Comparison of ENCODE assay signal across 8 mouse cellular contexts in the genomic region with DNA sequence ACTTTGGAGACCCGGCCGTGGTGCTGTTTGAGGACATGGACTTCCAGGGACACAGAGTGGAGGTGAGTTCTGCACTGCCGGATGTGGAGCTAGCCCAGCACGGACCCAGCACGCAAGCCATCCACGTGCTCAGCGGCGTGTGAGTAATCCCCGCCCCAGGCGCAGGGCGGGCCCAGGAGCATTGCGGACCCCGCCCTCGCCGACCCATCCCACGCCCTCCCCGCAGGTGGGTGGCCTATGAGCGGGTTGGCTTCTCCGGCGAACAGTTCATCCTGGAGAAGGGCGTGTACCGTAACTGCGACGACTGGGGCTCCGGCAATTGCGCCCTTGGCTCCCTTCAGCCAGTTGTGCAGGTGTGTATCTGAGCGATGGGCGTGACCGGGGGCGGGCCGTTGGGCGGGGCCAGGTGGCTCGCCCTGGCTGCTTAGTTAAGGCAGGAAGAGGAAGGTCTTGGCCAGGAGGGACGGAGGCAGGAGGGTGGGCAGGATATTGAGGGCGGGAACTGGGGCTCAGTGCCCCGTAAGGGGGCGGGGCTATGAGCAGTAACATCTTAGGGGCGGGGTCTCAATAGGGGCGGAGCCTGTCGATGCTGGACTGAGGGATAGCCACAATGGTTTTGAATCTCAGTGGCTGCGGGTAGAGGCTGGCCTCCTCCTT. TPM values are rescaled to one million over a fixed set of nuclear protein-coding genes. Genes with fewer than 3 reads are reported as not detected.
DNase-seq lines count a peak whose midpoint lies in the region; ATAC-seq lines count a peak whose summit lies in the region.

No protein-coding gene starts in this region.

- peak; percentile 83 for ATAC-seq in heart, embryonic 12.5 days (ENCODE audit: insufficient number of reproducible peaks, low FRiP score)
- peak; percentile 90 for ATAC-seq in kidney, embryonic 16.5 days (ENCODE audit: low FRiP score, low TSS enrichment)
- ATAC-seq in liver, embryonic 12.5 days, result peak; percentile 87
- peak; percentile 94 for ATAC-seq in stomach, embryonic 14.5 days (ENCODE audit: insufficient number of reproducible peaks, insufficient read depth, low FRiP score, low read depth)

- peak overlapping the region; percentile 90 for H3K4me2 ChIP-seq in heart, embryonic 12.5 days
- peak overlapping the region; percentile 72 for H3K4me2 ChIP-seq in kidney, embryonic 16.5 days (replicated peaks; ENCODE audit: low read depth, low read length)
- H3K4me2 ChIP-seq in liver, embryonic 12.5 days, result peak overlapping the region; percentile 71
- peak overlapping the region; percentile 75 for H3K4me2 ChIP-seq in stomach, embryonic 14.5 days (replicated peaks; ENCODE audit: low read depth, low read length)

- H3K4me3 ChIP-seq in heart, embryonic 12.5 days, result peak overlapping the region; percentile 46
- peak overlapping the region; percentile 46 for H3K4me3 ChIP-seq in kidney, embryonic 16.5 days (ENCODE audit: low read length)
- peak overlapping the region; percentile 44 for H3K4me3 ChIP-seq in liver, embryonic 12.5 days
- H3K4me3 ChIP-seq in stomach, embryonic 14.5 days (ENCODE audit: low read depth, low read length), result peak overlapping the region; percentile 33

- peak overlapping the region; percentile 32 for H3K9ac ChIP-seq in heart, embryonic 12.5 days
- H3K9ac ChIP-seq in kidney, embryonic 16.5 days (replicated peaks; ENCODE audit: low read length), result peak overlapping the region; percentile 48; the same call in 1 of the 2 replicates
- peak overlapping the region; percentile 5; the same call in 1 of the 2 replicates for H3K9ac ChIP-seq in liver, embryonic 12.5 days
- H3K9ac ChIP-seq in stomach, embryonic 14.5 days (replicated peaks; ENCODE audit: low read depth, low read length), result no peak overlapping the region

- peaks cover 32% of the 10 kb centered on the region for H3K27me3 ChIP-seq in heart, embryonic 12.5 days (replicated peaks)
- 0 out of 2 replicates have a peak, but pooled peaks cover 7% of the 10 kb centered on the region for H3K27me3 ChIP-seq in kidney, embryonic 16.5 days (ENCODE audit: insufficient read depth, low read length)
- H3K27me3 ChIP-seq in liver, embryonic 12.5 days (replicated peaks), result peaks cover 29% of the 10 kb centered on the region
- H3K27me3 ChIP-seq in stomach, embryonic 14.5 days (ENCODE audit: control insufficient read depth, insufficient read depth, low read length), result no peaks in the 10 kb centered on the region

- DNase-seq in heart, adult 18-20 months, result peak; percentile 39 to 43
- no peak for DNase-seq in heart, adult 8-10 months (ENCODE audit: low spot score)
- peak; percentile 91 for DNase-seq in embryo, embryonic 10.5 days (ENCODE audit: low spot score)
- DNase-seq in neural tube, embryonic 10.5 days (ENCODE audit: extremely low spot score, low spot score), result peak; percentile 73

- 0 out of 2 replicates have a peak, but pooled peaks cover 2% of the 10 kb centered on the region for H3K9me3 ChIP-seq in heart, embryonic 12.5 days (replicated peaks)
- H3K9me3 ChIP-seq in kidney, embryonic 16.5 days (ENCODE audit: low read length), result peaks cover 5% of the 10 kb centered on the region
- 0 out of 2 replicates have a peak, but pooled peaks cover 5% of the 10 kb centered on the region for H3K9me3 ChIP-seq in liver, embryonic 12.5 days (replicated peaks)
- no peaks in the 10 kb centered on the region for H3K9me3 ChIP-seq in stomach, embryonic 14.5 days (ENCODE audit: control insufficient read depth, low read depth, low read length)

- under 1% methylated on average over 41 of the region's 41 CpGs for WGBS in heart, embryonic 12.5 days
- under 1% methylated on average over 41 of the region's 41 CpGs for WGBS in kidney, embryonic 16.5 days
- under 1% methylated on average over 41 of the region's 41 CpGs for WGBS in liver, embryonic 12.5 days (ENCODE audit: insufficient replicate concordance)
- WGBS in stomach, embryonic 14.5 days, result under 1% methylated on average over 41 of the region's 41 CpGs

- no peaks in the 10 kb centered on the region for H3K36me3 ChIP-seq in heart, embryonic 12.5 days
- H3K36me3 ChIP-seq in kidney, embryonic 16.5 days (ENCODE audit: insufficient read depth, low read length), result no peaks in the 10 kb centered on the region
- no peaks in the 10 kb centered on the region for H3K36me3 ChIP-seq in liver, embryonic 12.5 days
- H3K36me3 ChIP-seq in stomach, embryonic 14.5 days (ENCODE audit: control insufficient read depth, insufficient read depth, low read length), result no peaks in the 10 kb centered on the region

- H3K4me1 ChIP-seq in heart, embryonic 12.5 days (replicated peaks), result peaks cover 12% of the 10 kb centered on the region
- peaks cover 10% of the 10 kb centered on the region for H3K4me1 ChIP-seq in kidney, embryonic 16.5 days (ENCODE audit: insufficient read depth, low read length)
- H3K4me1 ChIP-seq in liver, embryonic 12.5 days, result peaks cover 20% of the 10 kb centered on the region
- 0 out of 2 replicates have a peak, but pooled peaks cover 7% of the 10 kb centered on the region for H3K4me1 ChIP-seq in stomach, embryonic 14.5 days (ENCODE audit: control insufficient read depth, insufficient read depth, low read length)

- H3K27ac ChIP-seq in heart, embryonic 12.5 days (ENCODE audit: poor library complexity, severe bottlenecking), result no peak overlapping the region
- H3K27ac ChIP-seq in kidney, embryonic 16.5 days (ENCODE audit: low read length), result no peak overlapping the region
- no peak overlapping the region for H3K27ac ChIP-seq in liver, embryonic 12.5 days
- no peak overlapping the region for H3K27ac ChIP-seq in stomach, embryonic 14.5 days (ENCODE audit: low read length)

RNA-seq across cellular contexts. Expression of a gene that starts 13.0 kb away (rescaled TPM):
- 10 to 100 TPM in 1 of 2 experiments, 1 to 10 TPM in 1; 5.8 to 20.9 TPM for total RNA-seq in heart, adult 18-20 months (2021)
- total RNA-seq in heart, adult 8-10 months (2022), result 1 to 10 TPM; 1.6 to 4.8 (median 2.7) TPM
- 4.3 and 5.7 TPM in 2 replicates for polyA plus RNA-seq in heart, embryonic 12.5 days (2016; fragmentation: Nextera tagmentation; extraction: Ambion mirVana)
- polyA plus RNA-seq in kidney, embryonic 16.5 days (2015; fragmentation: Nextera tagmentation; extraction: Ambion mirVana), result 7.4 and 7.6 TPM in 2 replicates
- 18.5 and 21.5 TPM in 2 replicates for polyA plus RNA-seq in liver, embryonic 12.5 days (2016; fragmentation: Nextera tagmentation; extraction: Ambion mirVana)
- polyA plus RNA-seq in stomach, embryonic 14.5 days (2014; fragmentation: Nextera tagmentation; extraction: Ambion mirVana), result 16.3 and 16.4 TPM in 2 replicates

RNA-seq across cellular contexts. Expression of a gene that starts 20.5 kb away (rescaled TPM):
- total RNA-seq in heart, adult 18-20 months (2021), result 1 to 10 TPM; 2.0 to 2.4 TPM
- total RNA-seq in heart, adult 8-10 months (2022), result 1 to 10 TPM; 1.5 to 3.5 (median 2.5) TPM
- polyA plus RNA-seq in heart, embryonic 12.5 days (2016; fragmentation: Nextera tagmentation; extraction: Ambion mirVana), result 2.2 and 2.7 TPM in 2 replicates
- polyA plus RNA-seq in kidney, embryonic 16.5 days (2015; fragmentation: Nextera tagmentation; extraction: Ambion mirVana), result 13.5 and 13.8 TPM in 2 replicates
- 3.4 and 3.7 TPM in 2 replicates for polyA plus RNA-seq in liver, embryonic 12.5 days (2016; fragmentation: Nextera tagmentation; extraction: Ambion mirVana)
- 7.0 and 8.3 TPM in 2 replicates for polyA plus RNA-seq in stomach, embryonic 14.5 days (2014; fragmentation: Nextera tagmentation; extraction: Ambion mirVana)

RNA-seq across cellular contexts. Expression of a gene that starts 21.2 kb away (rescaled TPM):
- under 1 TPM in 1 of 2 experiments, not detected in 1; 0.08 TPM for total RNA-seq in heart, adult 18-20 months (2021)
- under 1 TPM in 1 of 4 experiments, not detected in 3; 0.50 TPM for total RNA-seq in heart, adult 8-10 months (2022)
- 0.41 and 0.51 TPM in 2 replicates for polyA plus RNA-seq in heart, embryonic 12.5 days (2016; fragmentation: Nextera tagmentation; extraction: Ambion mirVana)
- polyA plus RNA-seq in kidney, embryonic 16.5 days (2015; fragmentation: Nextera tagmentation; extraction: Ambion mirVana), result 4.2 and 4.5 TPM in 2 replicates
- polyA plus RNA-seq in liver, embryonic 12.5 days (2016; fragmentation: Nextera tagmentation; extraction: Ambion mirVana), result 0.71 and 0.82 TPM in 2 replicates
- 4.8 and 7.3 TPM in 2 replicates for polyA plus RNA-seq in stomach, embryonic 14.5 days (2014; fragmentation: Nextera tagmentation; extraction: Ambion mirVana)

RNA-seq across cellular contexts. Expression of a gene that starts 28.2 kb away (rescaled TPM):
- not detected for total RNA-seq in heart, adult 18-20 months (2021)
- total RNA-seq in heart, adult 8-10 months (2022), result not detected
- not detected in 2 replicates for polyA plus RNA-seq in heart, embryonic 12.5 days (2016; fragmentation: Nextera tagmentation; extraction: Ambion mirVana)
- polyA plus RNA-seq in kidney, embryonic 16.5 days (2015; fragmentation: Nextera tagmentation; extraction: Ambion mirVana), result not detected in 2 replicates
- not detected in 2 replicates for polyA plus RNA-seq in liver, embryonic 12.5 days (2016; fragmentation: Nextera tagmentation; extraction: Ambion mirVana)
- polyA plus RNA-seq in stomach, embryonic 14.5 days (2014; fragmentation: Nextera tagmentation; extraction: Ambion mirVana), result not detected in 2 replicates

RNA-seq across cellular contexts. Expression of a gene that starts 46.7 kb away (rescaled TPM):
- 10 to 100 TPM; 34.0 to 42.8 TPM for total RNA-seq in heart, adult 18-20 months (2021)
- total RNA-seq in heart, adult 8-10 months (2022), result 10 to 100 TPM; 31.3 to 41.3 (median 35.0) TPM
- 179 and 190 TPM in 2 replicates for polyA plus RNA-seq in heart, embryonic 12.5 days (2016; fragmentation: Nextera tagmentation; extraction: Ambion mirVana)
- polyA plus RNA-seq in kidney, embryonic 16.5 days (2015; fragmentation: Nextera tagmentation; extraction: Ambion mirVana), result 389 and 435 TPM in 2 replicates
- 187 and 205 TPM in 2 replicates for polyA plus RNA-seq in liver, embryonic 12.5 days (2016; fragmentation: Nextera tagmentation; extraction: Ambion mirVana)
- polyA plus RNA-seq in stomach, embryonic 14.5 days (2014; fragmentation: Nextera tagmentation; extraction: Ambion mirVana), result 403 and 435 TPM in 2 replicates
